Mouse (Mus musculus) spleen, adult 2 months (tissue): ENCODE results near the gene Pakap.

ENCODE experiments used
- CTCF ChIP-seq: fragments of 200-500 bp; IDR thresholded peaks from 2 replicates; pipeline ENCODE4 v1.5.1; 2011; ENCODE audit warnings: mild to moderate bottlenecking, inconsistent platforms; ENCODE audit not compliant: insufficient read depth, insufficient read length, insufficient replicate concordance; ENCODE audit errors: extremely low read depth
- POLR2A ChIP-seq: fragments of 200-500 bp; IDR thresholded peaks from 2 replicates; pipeline ENCODE4 v1.6.1; 2011; ENCODE audit warnings: low read depth, low read length, inconsistent platforms

DNA sequence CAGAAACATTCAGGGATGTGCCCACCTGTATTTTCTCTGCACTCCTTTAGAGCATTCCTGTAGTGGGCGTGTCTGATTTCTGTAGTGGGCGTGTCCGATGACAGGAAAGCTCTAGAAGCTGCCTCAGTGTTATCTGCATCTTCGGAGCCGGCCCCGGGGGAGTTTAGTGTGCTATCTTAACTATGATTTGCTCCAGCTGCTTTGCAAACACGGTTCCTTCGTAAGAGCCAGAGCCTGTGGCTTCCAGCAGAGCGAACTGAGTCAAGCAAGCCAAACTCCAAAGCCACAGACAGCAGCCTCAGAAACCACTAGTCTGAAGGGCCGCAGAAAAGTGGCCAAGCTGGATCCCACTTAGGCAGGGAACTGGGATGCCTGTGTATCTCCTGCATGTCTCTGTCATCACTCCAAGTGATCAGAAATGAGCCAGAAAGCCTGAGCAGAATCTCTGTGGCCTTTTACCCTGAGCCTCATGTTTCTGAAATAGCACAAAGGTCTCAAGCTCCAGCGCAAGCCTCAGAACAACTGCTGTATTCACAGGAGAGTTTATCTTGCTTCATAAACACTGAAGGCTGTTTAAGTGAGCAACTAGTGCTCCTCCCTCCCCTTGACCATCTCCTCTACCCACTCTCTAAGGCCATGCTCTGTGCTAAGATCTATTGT lies 205.0 kb downstream of the Pakap start:
- TF ChIP-seq CTCF (no peak), POLR2A (no peak)
